In the genomic region with DNA sequence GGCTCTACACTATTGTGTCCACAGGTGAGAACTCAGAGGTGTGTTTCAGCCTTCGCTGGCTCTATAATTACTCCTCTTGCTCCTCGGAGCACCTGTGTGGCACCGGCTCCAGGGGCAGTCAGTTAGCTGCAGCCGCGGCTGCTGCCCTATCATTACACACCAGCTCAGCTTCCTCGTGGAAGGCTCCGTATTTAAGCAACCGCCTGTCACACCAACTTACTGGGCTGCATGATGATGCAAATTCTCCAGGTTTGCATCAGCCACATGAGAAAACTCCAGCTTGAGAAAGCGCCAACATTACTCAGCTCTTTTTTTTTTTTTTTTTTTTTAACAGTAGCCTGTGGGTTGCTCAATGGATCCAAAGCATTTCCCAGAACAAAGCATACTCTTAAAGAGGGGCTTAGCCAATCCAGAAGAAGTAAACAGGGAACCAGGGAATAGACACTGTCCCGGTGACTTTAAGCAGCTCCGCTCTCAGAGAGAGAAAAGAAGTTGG, we compare ENCODE assay signal across 8 mouse cellular contexts. TPM values are rescaled to one million over a fixed set of nuclear protein-coding genes. Genes with fewer than 3 reads are reported as not detected.
DNase-seq lines count a peak whose midpoint lies in the region; ATAC-seq and TF ChIP-seq lines count a peak whose summit lies in the region.

Slc7a11 (minus strand) TSS at position 194 of the 496 bp plus-strand sequence.

- no peaks in the 10 kb centered on the region; the same call in 1 of the 2 replicates for H3K27me3 ChIP-seq in cerebellum, adult 2 months (ENCODE audit: control insufficient read depth, insufficient read depth, low read length)
- no peaks in the 10 kb centered on the region for H3K27me3 ChIP-seq in G1E (ENCODE audit: insufficient read depth, low read length)
- no peaks in the 10 kb centered on the region for H3K27me3 ChIP-seq in embryonic facial prominence, embryonic 12.5 days
- H3K27me3 ChIP-seq in hindbrain, embryonic 11.5 days (ENCODE audit: control insufficient read depth, insufficient read depth, low read length): no peaks in the 10 kb centered on the region
- H3K27me3 ChIP-seq in stomach, embryonic 14.5 days (ENCODE audit: control insufficient read depth, insufficient read depth, low read length): no peaks in the 10 kb centered on the region

- 4% methylated on average over 11 of the region's 11 CpGs for WGBS in cerebellum, adult 2 months
- WGBS in embryonic facial prominence, embryonic 12.5 days: 2% methylated on average over 11 of the region's 11 CpGs
- WGBS in hindbrain, embryonic 11.5 days: 3% methylated on average over 11 of the region's 11 CpGs
- WGBS in stomach, embryonic 14.5 days: 4% methylated on average over 11 of the region's 11 CpGs

- ATAC-seq in G1E (ENCODE audit: extremely low read depth, insufficient number of reproducible peaks, low FRiP score, poor library complexity, severe bottlenecking): peak; percentile 55
- peak; percentile 75; the same call in 1 of the 2 replicates for ATAC-seq in embryonic facial prominence, embryonic 12.5 days (ENCODE audit: insufficient number of reproducible peaks, insufficient read depth, low FRiP score, low TSS enrichment)
- ATAC-seq in hindbrain, embryonic 11.5 days (ENCODE audit: low FRiP score): peak; percentile 75
- ATAC-seq in stomach, embryonic 14.5 days (ENCODE audit: insufficient number of reproducible peaks, insufficient read depth, low FRiP score, low read depth): peak; percentile 66; the same call in 1 of the 2 replicates

- peak within 1 kb of the TSS; percentile 69; the same call in 1 of the 2 replicates for H3K27ac ChIP-seq in cerebellum, adult 2 months (ENCODE audit: insufficient read depth, low read length)
- peak within 1 kb of the TSS; percentile 17; the same call in 1 of the 2 replicates for H3K27ac ChIP-seq in embryonic facial prominence, embryonic 12.5 days
- no peak within 1 kb of the TSS for H3K27ac ChIP-seq in hindbrain, embryonic 11.5 days (ENCODE audit: low read depth, low read length)
- no peak within 1 kb of the TSS for H3K27ac ChIP-seq in stomach, embryonic 14.5 days (ENCODE audit: low read length)

- H3K36me3 ChIP-seq in G1E (replicated peaks): no peaks in the 10 kb centered on the region
- no peaks in the 10 kb centered on the region for H3K36me3 ChIP-seq in embryonic facial prominence, embryonic 12.5 days
- no peaks in the 10 kb centered on the region for H3K36me3 ChIP-seq in hindbrain, embryonic 11.5 days (ENCODE audit: control insufficient read depth, insufficient read depth, low read length)
- no peaks in the 10 kb centered on the region for H3K36me3 ChIP-seq in stomach, embryonic 14.5 days (ENCODE audit: control insufficient read depth, insufficient read depth, low read length)

- no peak for TF ChIP-seq CTCF in cerebellum, adult 2 months (IDR thresholded peaks at IDR 0.05; ENCODE audit: borderline replicate concordance, insufficient read depth, low read depth, low read length)
- TF ChIP-seq CTCF in G1E (IDR thresholded peaks at IDR 0.05; ENCODE audit: low read depth, low read length): no peak

- intact Hi-C loops in left cerebral cortex, postnatal 4 days (cut with DNase I): no loop called here

- no peak for TF ChIP-seq POLR2A in cerebellum, adult 2 months (IDR thresholded peaks at IDR 0.05; ENCODE audit: borderline replicate concordance, insufficient read depth, low read length)

- no peaks in the 10 kb centered on the region for H3K4me1 ChIP-seq in cerebellum, adult 2 months (ENCODE audit: control insufficient read depth, insufficient read depth, low read length)
- H3K4me1 ChIP-seq in G1E (ENCODE audit: insufficient read depth, low read depth, low read length): no peaks in the 10 kb centered on the region
- peaks cover 3% of the 10 kb centered on the region; the same call in 1 of the 2 replicates for H3K4me1 ChIP-seq in embryonic facial prominence, embryonic 12.5 days
- H3K4me1 ChIP-seq in hindbrain, embryonic 11.5 days (replicated peaks; ENCODE audit: control insufficient read depth, insufficient read depth, low read length): no peaks in the 10 kb centered on the region; the same call in 1 of the 2 replicates
- no peaks in the 10 kb centered on the region for H3K4me1 ChIP-seq in stomach, embryonic 14.5 days (ENCODE audit: control insufficient read depth, insufficient read depth, low read length)

- peak within 1 kb of the TSS; percentile 9 for H3K4me3 ChIP-seq in cerebellum, adult 2 months (replicated peaks; ENCODE audit: insufficient read depth, low read depth, low read length)
- H3K4me3 ChIP-seq in G1E (ENCODE audit: low read depth, low read length): peak within 1 kb of the TSS; percentile 52; the same call in 1 of the 2 replicates
- H3K4me3 ChIP-seq in embryonic facial prominence, embryonic 12.5 days: peak within 1 kb of the TSS; percentile 37
- H3K4me3 ChIP-seq in hindbrain, embryonic 11.5 days (ENCODE audit: low read depth, low read length): peak within 1 kb of the TSS; percentile 15; the same call in 1 of the 2 replicates
- peak within 1 kb of the TSS; percentile 31 for H3K4me3 ChIP-seq in stomach, embryonic 14.5 days (ENCODE audit: low read depth, low read length)

- no peaks in the 10 kb centered on the region for H3K9me3 ChIP-seq in G1E (replicated peaks)
- H3K9me3 ChIP-seq in embryonic facial prominence, embryonic 12.5 days: no peaks in the 10 kb centered on the region
- no peaks in the 10 kb centered on the region for H3K9me3 ChIP-seq in hindbrain, embryonic 11.5 days (ENCODE audit: control insufficient read depth, low read length)
- H3K9me3 ChIP-seq in stomach, embryonic 14.5 days (ENCODE audit: control insufficient read depth, low read depth, low read length): no peaks in the 10 kb centered on the region

- DNase-seq in cerebellum, adult 2 months: peak in 1 of 2 experiments; percentile 15
- no peak for DNase-seq in cerebellum, adult 11-12 months
- DNase-seq in G1E (ENCODE audit: low spot score): no peak
- DNase-seq in hindbrain, embryonic 11.5 days (ENCODE audit: low spot score): peak; percentile 41
- peak; percentile 5 for DNase-seq in left cerebral cortex, postnatal 4 days
- DNase-seq in mesoderm, embryonic 11.5 days (ENCODE audit: low read depth, low spot score): peak; percentile 64

- H3K4me2 ChIP-seq in embryonic facial prominence, embryonic 12.5 days (replicated peaks): peak within 1 kb of the TSS; percentile 72
- H3K4me2 ChIP-seq in hindbrain, embryonic 11.5 days (replicated peaks; ENCODE audit: low read depth, low read length): peak within 1 kb of the TSS; percentile 32
- peak within 1 kb of the TSS; percentile 40 for H3K4me2 ChIP-seq in stomach, embryonic 14.5 days (replicated peaks; ENCODE audit: low read depth, low read length)

- H3K9ac ChIP-seq in embryonic facial prominence, embryonic 12.5 days: no peak within 1 kb of the TSS
- peak within 1 kb of the TSS; percentile 7; the same call in 1 of the 2 replicates for H3K9ac ChIP-seq in hindbrain, embryonic 11.5 days (ENCODE audit: low read depth, low read length)
- H3K9ac ChIP-seq in stomach, embryonic 14.5 days (replicated peaks; ENCODE audit: low read depth, low read length): no peak within 1 kb of the TSS

RNA-seq across cellular contexts. Expression of gene Slc7a11, which starts in this region (rescaled TPM):
- polyA plus RNA-seq in cerebellum, adult 2 months (2012; rRNA removed): 5.7 TPM in 2 replicates
- total RNA-seq in G1E (2014; fragmentation: Nextera tagmentation) (0.38 and 0.44 TPM in 2 replicates), G1E (2017) (0.87 and 0.98 TPM in 2 replicates)
- polyA plus RNA-seq in G1E (2012): 0.03 and 0.04 TPM in 2 replicates
- 1.2 TPM in 2 replicates for polyA plus RNA-seq in embryonic facial prominence, embryonic 12.5 days (2016; fragmentation: Nextera tagmentation; extraction: Ambion mirVana)
- polyA plus RNA-seq in hindbrain, embryonic 11.5 days (2014; fragmentation: Nextera tagmentation; extraction: Ambion mirVana): 0.26 and 0.86 TPM in 2 replicates
- total RNA-seq in left cerebral cortex, postnatal 4 days (2021): 10 to 100 TPM; 16.3 to 17.8 TPM
- polyA plus RNA-seq in stomach, embryonic 14.5 days (2014; fragmentation: Nextera tagmentation; extraction: Ambion mirVana): 0.29 and 0.32 TPM in 2 replicates

Comparison
In these comparisons a context has a peak if more than half of its experiments do, and no peak if none do; other contexts are left out.
1. RNA of gene Slc7a11 (total RNA-seq): 16.3 to 17.8 TPM in left cerebral cortex, postnatal 4 days; 0.38 to 0.98 TPM in G1E; every median in the first group is over 4 times any median in the second.
2. Peak in ATAC-seq and H3K4me3 ChIP-seq in G1E; RNA of the gene not detected or under 1 TPM.
3. Peak in DNase-seq, ATAC-seq, H3K4me3 ChIP-seq, H3K9ac ChIP-seq and H3K4me2 ChIP-seq in hindbrain, embryonic 11.5 days; RNA of the gene not detected or under 1 TPM.
4. Peak in ATAC-seq, H3K4me3 ChIP-seq and H3K4me2 ChIP-seq in stomach, embryonic 14.5 days; RNA of the gene not detected or under 1 TPM.
5. DNase-seq: peak in left cerebral cortex, postnatal 4 days (single experiment) and mesoderm, embryonic 11.5 days (single experiment); none in cerebellum, adult 11-12 months (single experiment) and G1E (single experiment).
6. H3K27ac ChIP-seq: peak in cerebellum, adult 2 months (single experiment) and embryonic facial prominence, embryonic 12.5 days (single experiment); none in hindbrain, embryonic 11.5 days (single experiment) and stomach, embryonic 14.5 days (single experiment).
7. Peak in every context shown above with its lines, with median percentiles within 50 percentile points of each other: H3K4me3 ChIP-seq, ATAC-seq and H3K4me2 ChIP-seq.